Mouse (Mus musculus): ENCODE measurements around the gene Cdca8. TPM values are rescaled to one million over a fixed set of nuclear protein-coding genes. Genes with fewer than 3 reads are reported as not detected.
A peak's percentile ranks its signal among the peaks of the same experiment; 100 is the strongest.

Cdca8 gene
- polyA plus RNA-seq, 1 experiment from 2014 or later: 98.7 TPM

DNA sequence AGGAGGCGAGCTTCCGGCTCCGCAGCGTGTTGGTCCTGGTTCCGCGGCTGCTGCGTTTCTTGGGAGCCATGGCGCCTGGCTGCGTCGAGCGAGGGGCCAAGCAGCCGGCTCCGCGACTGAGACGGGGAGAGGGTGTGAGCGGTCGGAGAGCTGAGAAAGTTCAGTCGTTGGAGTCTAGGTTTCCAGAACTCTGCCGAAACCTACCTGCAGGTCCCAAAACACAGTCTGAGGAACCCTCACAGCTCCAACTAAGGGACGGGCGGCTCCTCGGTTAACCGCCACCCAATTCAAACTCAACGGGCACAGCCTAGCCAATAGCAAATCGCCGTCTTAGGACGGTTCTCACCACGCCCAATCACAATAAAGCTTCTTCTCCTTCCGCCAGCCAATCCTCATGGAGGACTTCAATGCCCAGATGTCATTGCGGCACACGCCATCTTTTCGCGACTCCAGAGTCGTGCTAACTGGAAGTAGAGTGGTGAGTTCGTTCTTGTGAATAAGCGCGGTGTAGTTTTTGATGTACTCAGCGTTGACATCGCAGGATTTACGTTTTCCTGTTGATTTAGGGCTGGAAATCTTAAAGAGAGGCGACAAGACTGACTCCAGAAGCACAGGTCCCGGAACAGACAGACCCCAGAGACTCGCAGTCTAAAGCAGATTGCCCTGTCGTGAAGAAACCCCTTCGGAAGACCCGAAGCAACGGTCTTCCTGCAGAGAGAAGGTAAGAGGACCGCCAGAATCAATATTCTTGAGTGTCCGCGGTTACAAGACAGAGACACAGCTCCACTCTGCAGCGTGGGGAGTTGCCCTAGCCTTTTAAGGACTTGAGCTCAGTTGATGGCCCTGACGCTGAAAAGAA is 2.3 kb downstream of the Cdca8 start, which contains the start of gene 9930104L06Rik:
Gene 9930104L06Rik (plus strand): TSS at position 436 of the 859 bp plus-strand sequence.
- peak; percentile 98 for ATAC-seq (ENCODE audit: insufficient number of reproducible peaks, insufficient read depth, low FRiP score, low read depth)
- no peaks in the 10 kb centered on the region for H3K27me3 ChIP-seq (ENCODE audit: control insufficient read depth, insufficient read depth, low read length)
- peaks cover 36% of the 10 kb centered on the region for H3K36me3 ChIP-seq (ENCODE audit: control insufficient read depth, insufficient read depth, low read length)
- peaks cover 4 to 18% of the 10 kb centered on the region in 2 experiments for H3K4me1 ChIP-seq (ENCODE audit: control insufficient read depth in 2 of 2, insufficient read depth in 2 of 2, low read length in 2 of 2)
- peak within 1 kb of the TSS; percentile 80 to 88 for H3K4me3 ChIP-seq (ENCODE audit: control insufficient read depth in 1 of 2, insufficient read depth in 1 of 2, low read depth in 1 of 2, low read length in 2 of 2)
- under 1% methylated on average over 52 of the region's 52 CpGs for WGBS
- H3K9ac ChIP-seq (ENCODE audit: low read length): peak within 1 kb of the TSS; percentile 86
- peak within 1 kb of the TSS; percentile 28 to 58 for H3K27ac ChIP-seq (replicated peaks in 1 of 2; ENCODE audit: control insufficient read depth in 1 of 2, insufficient read depth in 1 of 2, low read depth in 2 of 2, low read length in 2 of 2)
- H3K4me2 ChIP-seq (ENCODE audit: low read length): peak within 1 kb of the TSS; percentile 77
- H3K9me3 ChIP-seq (ENCODE audit: control insufficient read depth, low read length): no peaks in the 10 kb centered on the region

DNA sequence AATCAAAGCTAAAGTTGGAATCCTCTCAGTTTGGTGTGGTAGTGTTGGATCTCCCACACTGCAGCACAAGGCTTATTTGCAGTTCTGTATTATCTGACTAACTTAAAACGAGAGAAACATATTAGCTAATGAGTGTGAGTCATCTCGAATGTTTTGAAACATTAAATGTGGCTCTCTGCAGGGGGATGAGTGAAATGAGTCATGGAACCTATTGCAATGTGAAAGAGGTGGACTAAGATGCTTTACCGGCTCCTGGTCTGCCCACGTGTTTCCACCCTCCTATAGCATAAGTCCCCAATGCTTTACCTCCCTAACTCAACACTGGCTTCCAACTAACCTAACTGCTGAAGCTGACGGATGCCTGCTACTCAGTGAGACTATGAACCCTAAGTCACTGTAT is 11.0 kb downstream of the Cdca8 start:
- Histone ChIP-seq H3K4me1 (ENCODE audit: control insufficient read depth in 2 of 2, insufficient read depth in 2 of 2, low read length in 2 of 2) (no peaks in the 10 kb centered on the region), H3K27ac (replicated peaks in 1 of 2; ENCODE audit: control insufficient read depth in 1 of 2, insufficient read depth in 1 of 2, low read depth in 2 of 2, low read length in 2 of 2) (no peak overlapping the region), H3K27me3 (ENCODE audit: control insufficient read depth, insufficient read depth, low read length) (no peaks in the 10 kb centered on the region), H3K4me2 (ENCODE audit: low read length) (no peak overlapping the region), H3K36me3 (ENCODE audit: control insufficient read depth, insufficient read depth, low read length) (peaks cover 82% of the 10 kb centered on the region), H3K9me3 (ENCODE audit: control insufficient read depth, low read length) (no peaks in the 10 kb centered on the region), H3K9ac (ENCODE audit: low read length) (no peak overlapping the region), H3K4me3 (ENCODE audit: control insufficient read depth in 1 of 2, insufficient read depth in 1 of 2, low read depth in 1 of 2, low read length in 2 of 2) (no peak overlapping the region)
- no peak for ATAC-seq (ENCODE audit: insufficient number of reproducible peaks, insufficient read depth, low FRiP score, low read depth)
- WGBS: 93% methylated on average over 5 of the region's 5 CpGs

DNA sequence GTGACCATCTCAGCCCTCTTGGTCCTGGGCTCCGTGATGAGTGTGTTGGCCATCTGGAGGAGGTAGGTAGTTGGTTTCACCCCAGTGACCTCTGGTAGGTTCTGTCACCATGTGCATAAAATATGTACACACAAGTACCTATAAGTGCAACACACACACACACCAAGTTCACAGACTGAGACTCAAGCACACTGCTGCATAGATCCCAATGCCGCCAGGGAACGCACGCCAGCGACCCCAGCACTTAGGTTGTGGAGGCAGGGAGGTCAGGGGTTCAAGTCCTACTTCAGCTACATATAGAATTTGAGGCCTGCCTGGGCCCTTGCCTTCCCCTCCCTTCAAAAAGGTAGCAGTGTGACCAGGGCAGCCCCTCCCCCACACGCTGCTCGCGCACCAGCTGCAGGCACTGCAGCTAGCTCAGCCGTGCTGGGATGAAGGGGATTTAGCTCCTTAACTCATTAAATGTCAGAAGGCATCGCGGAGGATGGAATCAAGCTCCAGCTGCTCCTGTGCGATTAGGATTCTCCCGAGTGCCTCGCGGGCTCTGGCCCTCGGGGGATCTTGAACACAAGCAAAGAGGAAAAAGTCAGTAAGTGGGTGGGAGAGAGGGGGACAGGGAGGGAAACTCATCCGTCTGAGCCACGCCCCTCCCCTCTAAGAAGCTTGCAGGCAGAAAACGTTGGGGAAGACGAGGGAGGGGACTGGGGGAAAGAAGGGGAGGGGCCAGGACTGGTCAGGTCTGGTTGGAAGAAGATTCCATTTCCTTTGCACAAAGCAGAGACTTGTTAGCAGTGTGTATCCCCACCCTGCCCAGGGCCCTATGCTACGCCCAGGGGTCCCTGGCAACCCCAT is 32.9 kb downstream of the Cdca8 start:
- H3K4me2 ChIP-seq (ENCODE audit: low read length): peak overlapping the region; percentile 56
- H3K27me3 ChIP-seq (ENCODE audit: control insufficient read depth, insufficient read depth, low read length): peaks cover 8% of the 10 kb centered on the region; the same call in 1 of the 2 replicates
- peak overlapping the region; percentile 34; the same call in 1 of the 2 replicates for H3K9ac ChIP-seq (ENCODE audit: low read length)
- ATAC-seq (ENCODE audit: insufficient number of reproducible peaks, insufficient read depth, low FRiP score, low read depth): 0 out of 2 replicates have a peak, but pooled peaks have one; percentile 40
- no peaks in the 10 kb centered on the region for H3K9me3 ChIP-seq (ENCODE audit: control insufficient read depth, low read length)
- H3K36me3 ChIP-seq (ENCODE audit: control insufficient read depth, insufficient read depth, low read length): no peaks in the 10 kb centered on the region
- H3K4me1 ChIP-seq (ENCODE audit: control insufficient read depth in 2 of 2, insufficient read depth in 2 of 2, low read length in 2 of 2): peaks cover 3 to 7% of the 10 kb centered on the region in 2 experiments; a peak in 2 of 4 replicates
- no peak overlapping the region for H3K27ac ChIP-seq (replicated peaks in 1 of 2; ENCODE audit: control insufficient read depth in 1 of 2, insufficient read depth in 1 of 2, low read depth in 2 of 2, low read length in 2 of 2)
- H3K4me3 ChIP-seq (ENCODE audit: control insufficient read depth in 1 of 2, insufficient read depth in 1 of 2, low read depth in 1 of 2, low read length in 2 of 2): 0 out of 4 replicates have a peak overlapping the region, but pooled peaks of 1 of the 2 experiments have one; percentile 4
- WGBS: 9% methylated on average over 21 of the region's 21 CpGs

DNA sequence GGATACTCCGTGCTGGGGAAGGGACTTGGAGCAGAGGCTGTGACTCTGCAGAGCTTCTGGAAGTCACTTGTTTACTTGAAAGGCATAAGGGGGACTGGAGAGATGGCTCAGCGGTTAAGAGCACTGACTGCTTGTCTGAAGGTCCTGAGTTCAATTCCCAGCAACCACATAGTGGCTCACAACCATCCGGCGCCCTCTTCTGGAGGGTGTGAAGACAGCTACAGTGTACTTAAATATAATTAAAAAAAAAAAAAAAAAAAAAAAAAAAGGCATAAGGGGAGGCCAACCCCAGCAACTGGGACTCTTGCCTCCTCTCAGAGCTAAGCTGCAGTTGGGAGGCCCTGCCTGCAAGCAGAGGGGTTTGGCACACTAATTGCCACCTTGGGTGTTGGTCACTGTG is 33.7 kb downstream of the Cdca8 start:
- Histone ChIP-seq H3K4me3 (ENCODE audit: control insufficient read depth in 1 of 2, insufficient read depth in 1 of 2, low read depth in 1 of 2, low read length in 2 of 2) (no peak overlapping the region), H3K4me2 (ENCODE audit: low read length) (no peak overlapping the region), H3K4me1 (ENCODE audit: control insufficient read depth in 2 of 2, insufficient read depth in 2 of 2, low read length in 2 of 2) (peaks cover 3 to 7% of the 10 kb centered on the region in 2 experiments; a peak in 2 of 4 replicates), H3K36me3 (ENCODE audit: control insufficient read depth, insufficient read depth, low read length) (no peaks in the 10 kb centered on the region), H3K9ac (ENCODE audit: low read length) (no peak overlapping the region), H3K9me3 (ENCODE audit: control insufficient read depth, low read length) (no peaks in the 10 kb centered on the region), H3K27me3 (ENCODE audit: control insufficient read depth, insufficient read depth, low read length) (peaks cover 8% of the 10 kb centered on the region; the same call in 1 of the 2 replicates), H3K27ac (replicated peaks in 1 of 2; ENCODE audit: control insufficient read depth in 1 of 2, insufficient read depth in 1 of 2, low read depth in 2 of 2, low read length in 2 of 2) (no peak overlapping the region)
- WGBS: 66% methylated on average over 4 of the region's 4 CpGs
- ATAC-seq (ENCODE audit: insufficient number of reproducible peaks, insufficient read depth, low FRiP score, low read depth): no peak

DNA sequence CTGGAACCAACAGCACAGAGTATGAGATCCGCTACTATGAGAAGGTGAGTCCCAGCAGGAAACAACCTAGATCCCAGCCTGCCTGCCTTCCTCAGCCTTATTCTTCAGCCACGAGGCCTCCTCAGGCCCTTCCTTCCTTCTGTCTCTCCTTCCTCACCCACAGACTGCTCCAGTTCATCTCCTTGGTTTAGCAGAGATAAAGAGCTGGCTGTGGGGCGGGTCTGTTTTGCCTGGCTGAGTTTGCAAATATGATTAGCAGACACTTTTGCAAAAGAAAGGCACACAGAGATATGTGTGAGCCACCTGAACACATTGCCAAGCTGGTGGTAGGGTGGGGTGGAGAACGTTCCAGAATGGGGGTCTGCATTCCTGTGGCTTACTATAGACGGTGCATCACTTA is 39.2 kb downstream of the Cdca8 start:
- Histone ChIP-seq H3K27me3 (ENCODE audit: control insufficient read depth, insufficient read depth, low read length) (peaks cover 44% of the 10 kb centered on the region), H3K9ac (ENCODE audit: low read length) (no peak overlapping the region), H3K4me3 (ENCODE audit: control insufficient read depth in 1 of 2, insufficient read depth in 1 of 2, low read depth in 1 of 2, low read length in 2 of 2) (no peak overlapping the region), H3K9me3 (ENCODE audit: control insufficient read depth, low read length) (no peaks in the 10 kb centered on the region), H3K36me3 (ENCODE audit: control insufficient read depth, insufficient read depth, low read length) (no peaks in the 10 kb centered on the region), H3K27ac (replicated peaks in 1 of 2; ENCODE audit: control insufficient read depth in 1 of 2, insufficient read depth in 1 of 2, low read depth in 2 of 2, low read length in 2 of 2) (no peak overlapping the region), H3K4me2 (ENCODE audit: low read length) (no peak overlapping the region), H3K4me1 (ENCODE audit: control insufficient read depth in 2 of 2, insufficient read depth in 2 of 2, low read length in 2 of 2) (peaks cover 3 to 4% of the 10 kb centered on the region in 2 experiments)
- ATAC-seq (ENCODE audit: insufficient number of reproducible peaks, insufficient read depth, low FRiP score, low read depth): no peak
- 52% methylated on average over 5 of the region's 5 CpGs for WGBS

DNA sequence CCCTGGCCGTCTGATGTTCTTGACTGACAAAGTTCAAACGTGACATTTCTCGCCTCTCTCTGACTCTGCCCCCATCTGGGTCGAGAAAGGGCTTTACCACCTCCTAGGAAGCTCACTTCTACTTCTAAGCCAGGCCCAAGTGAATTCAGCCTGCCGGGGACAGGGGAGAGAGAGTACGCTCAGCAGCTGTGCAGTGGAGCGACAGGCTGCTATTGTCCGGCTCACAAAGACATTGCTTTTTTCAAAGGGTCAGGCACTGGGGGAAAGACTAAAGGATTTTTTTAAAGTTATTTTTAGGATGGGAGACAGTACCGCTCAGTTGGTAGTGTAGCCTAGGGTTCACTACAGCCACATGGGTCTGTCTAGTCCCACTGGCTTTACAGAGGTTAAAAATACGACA is 40.7 kb downstream of the Cdca8 start:
- ATAC-seq (ENCODE audit: insufficient number of reproducible peaks, insufficient read depth, low FRiP score, low read depth): no peak
- Histone ChIP-seq H3K27me3 (ENCODE audit: control insufficient read depth, insufficient read depth, low read length) (peaks cover 54% of the 10 kb centered on the region), H3K9me3 (ENCODE audit: control insufficient read depth, low read length) (no peaks in the 10 kb centered on the region), H3K4me2 (ENCODE audit: low read length) (no peak overlapping the region), H3K36me3 (ENCODE audit: control insufficient read depth, insufficient read depth, low read length) (no peaks in the 10 kb centered on the region), H3K27ac (replicated peaks in 1 of 2; ENCODE audit: control insufficient read depth in 1 of 2, insufficient read depth in 1 of 2, low read depth in 2 of 2, low read length in 2 of 2) (no peak overlapping the region), H3K4me3 (ENCODE audit: control insufficient read depth in 1 of 2, insufficient read depth in 1 of 2, low read depth in 1 of 2, low read length in 2 of 2) (no peak overlapping the region), H3K9ac (ENCODE audit: low read length) (no peak overlapping the region), H3K4me1 (ENCODE audit: control insufficient read depth in 2 of 2, insufficient read depth in 2 of 2, low read length in 2 of 2) (peaks cover 4 to 6% of the 10 kb centered on the region in 2 experiments)
- WGBS: 51% methylated on average over 10 of the region's 10 CpGs

All from heart, embryonic 14.5 days (tissue).